Mouse (Mus musculus): Measurements from ENCODE around the gene Rad50.

DNA sequence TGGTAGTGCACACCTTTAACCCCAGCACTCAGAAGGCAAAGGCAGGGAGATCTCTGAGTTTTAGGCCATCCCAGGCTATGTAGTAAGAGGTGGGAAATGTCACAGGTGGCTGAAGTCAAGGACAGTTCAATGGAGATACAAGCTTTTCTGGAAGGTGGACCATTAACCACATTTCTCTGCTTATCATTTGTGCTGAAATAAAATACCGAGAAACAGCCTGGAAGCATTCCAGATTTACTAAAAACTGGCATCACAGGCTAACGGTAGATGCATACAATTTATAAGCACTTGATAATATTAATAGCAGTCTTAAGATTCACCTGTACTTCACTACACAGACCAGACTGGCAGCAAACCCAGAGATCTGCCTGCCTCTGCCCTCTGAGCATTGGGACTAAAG is 54.7 kb downstream of the Rad50 start:
- TF ChIP-seq CTCF (IDR thresholded peaks at IDR 0.05; ENCODE audit: low read depth, low read length) (no peak), POLR2A (IDR thresholded peaks at IDR 0.05; ENCODE audit: borderline replicate concordance, low read depth, low read length) (no peak)

Measured in bone marrow macrophage, adult 2 months (primary cell).